Mouse (Mus musculus): Measurements from ENCODE around the gene Ptprm. TPM values are rescaled to one million over a fixed set of nuclear protein-coding genes. Genes with fewer than 3 reads are reported as not detected.

Ptprm gene
- polyA plus RNA-seq, 1 experiment from 2014 or later, result 17.7 TPM

DNA sequence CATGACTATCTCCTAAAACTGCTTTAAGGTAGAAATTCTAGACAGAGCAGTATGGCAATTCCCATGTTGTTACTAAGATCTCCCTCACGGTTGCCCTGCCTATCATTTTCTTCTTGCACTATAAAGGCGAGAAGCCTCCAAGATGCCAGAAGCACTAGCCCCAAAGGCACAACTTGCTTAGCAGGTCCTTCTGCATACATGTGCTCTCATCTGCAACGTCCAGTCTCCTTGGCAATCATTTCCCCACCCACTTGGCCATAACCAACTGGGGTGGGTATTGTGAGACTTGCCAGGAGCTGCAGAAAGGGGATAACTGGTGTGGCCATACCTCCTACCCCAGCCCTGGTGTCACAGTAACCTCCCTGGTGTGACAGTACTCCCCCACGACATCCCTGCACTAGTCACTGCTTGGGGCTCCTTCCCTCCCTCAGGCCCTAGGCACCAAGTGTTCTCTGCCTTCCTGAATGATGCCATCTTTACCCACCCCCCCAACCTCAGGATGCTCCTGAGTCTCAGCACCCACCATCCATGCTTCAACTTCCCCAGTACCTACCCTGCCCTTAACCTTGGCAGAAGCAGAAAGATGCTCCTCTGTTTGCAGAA, 108.9 kb downstream of the Ptprm start:
- Histone ChIP-seq H3K36me3 (no peaks in the 10 kb centered on the region), H3K4me3 (no peak overlapping the region), H3K27me3 (no peaks in the 10 kb centered on the region), H3K4me1 (peaks cover 14% of the 10 kb centered on the region), H3K27ac (no peak overlapping the region), H3K9ac (no peak overlapping the region), H3K9me3 (no peaks in the 10 kb centered on the region), H3K4me2 (no peak overlapping the region)
- 67% methylated on average over 4 of the region's 4 CpGs for WGBS
- ATAC-seq (ENCODE audit: insufficient number of reproducible peaks, low FRiP score, low TSS enrichment, low read depth), result no peak

DNA sequence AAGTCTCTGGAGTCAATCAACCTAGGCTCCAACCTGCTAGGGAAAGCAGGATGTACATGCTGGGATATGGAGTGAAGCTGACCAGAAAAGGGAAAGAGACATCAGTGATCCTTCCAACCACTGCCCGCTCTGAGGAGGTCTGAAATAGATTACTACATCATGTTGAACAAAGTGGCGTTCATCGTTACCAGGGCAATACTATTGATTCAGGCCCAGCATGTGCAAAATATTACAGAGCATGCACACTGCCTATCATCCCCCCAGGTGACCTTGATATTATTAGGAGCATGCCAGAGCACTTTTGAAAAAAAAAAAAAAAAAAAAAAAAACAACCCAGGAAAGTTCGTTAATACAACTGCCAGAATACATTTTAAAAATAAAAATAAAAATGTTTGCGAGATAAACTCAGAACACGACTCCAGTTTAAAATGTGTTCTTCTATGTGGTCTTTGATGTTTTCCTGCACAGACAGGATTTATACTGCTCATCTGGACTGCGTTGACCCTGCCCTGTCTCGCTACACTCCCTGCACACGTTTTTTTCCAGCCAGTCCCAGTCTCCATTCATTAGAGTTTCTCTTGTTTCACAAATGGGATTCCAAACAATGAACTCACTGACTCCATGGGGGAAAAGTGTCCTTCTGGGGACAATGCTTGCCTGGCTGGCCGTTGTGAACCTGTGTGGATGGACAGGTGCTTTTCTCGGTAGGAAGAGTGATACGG, 111.3 kb downstream of the Ptprm start:
- no peak overlapping the region for H3K9ac ChIP-seq
- WGBS, result 35% methylated on average over 12 of the region's 12 CpGs
- H3K4me3 ChIP-seq, result no peak overlapping the region
- no peaks in the 10 kb centered on the region for H3K9me3 ChIP-seq
- H3K4me2 ChIP-seq, result no peak overlapping the region
- no peaks in the 10 kb centered on the region for H3K27me3 ChIP-seq
- no peak overlapping the region for H3K27ac ChIP-seq
- H3K36me3 ChIP-seq, result no peaks in the 10 kb centered on the region
- ATAC-seq (ENCODE audit: insufficient number of reproducible peaks, low FRiP score, low TSS enrichment, low read depth), result no peak
- peaks cover 14% of the 10 kb centered on the region for H3K4me1 ChIP-seq

- no peaks in the 10 kb centered on the region for H3K27me3 ChIP-seq
- no peak overlapping the region for H3K9ac ChIP-seq
- H3K4me2 ChIP-seq, result no peak overlapping the region
- no peak overlapping the region for H3K27ac ChIP-seq
- no peaks in the 10 kb centered on the region for H3K9me3 ChIP-seq
- H3K4me3 ChIP-seq, result no peak overlapping the region
- H3K36me3 ChIP-seq, result no peaks in the 10 kb centered on the region
- H3K4me1 ChIP-seq, result peaks cover 21% of the 10 kb centered on the region
- WGBS, result 32% methylated on average over 10 of the region's 10 CpGs
- ATAC-seq (ENCODE audit: insufficient number of reproducible peaks, low FRiP score, low TSS enrichment, low read depth), result no peak
Observed at GRCm38 (mm10) chr17:67241951-67242773, 112.1 kb downstream of the Ptprm start.

DNA sequence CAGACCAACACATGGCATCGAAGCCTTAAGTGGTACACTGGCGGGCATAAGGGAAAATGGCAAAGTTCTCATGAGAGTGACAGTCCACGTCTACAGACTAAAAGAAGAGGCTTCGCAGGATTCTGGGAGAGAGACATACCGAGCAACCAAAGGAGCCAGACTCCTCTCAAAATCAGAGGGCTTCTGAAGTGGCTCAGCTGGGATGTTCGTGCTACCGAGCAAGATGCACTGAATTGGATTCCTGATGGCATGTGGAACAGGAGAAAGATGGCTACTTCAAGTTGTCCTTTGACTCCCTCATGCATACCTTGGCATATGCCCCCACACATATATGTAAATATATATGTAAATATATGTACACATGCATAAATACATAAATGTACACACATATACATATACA, 115.4 kb downstream of the Ptprm start:
- WGBS, result 91% methylated on average over 7 of the region's 7 CpGs
- Histone ChIP-seq H3K4me3 (no peak overlapping the region), H3K4me2 (no peak overlapping the region), H3K27me3 (no peaks in the 10 kb centered on the region), H3K27ac (no peak overlapping the region), H3K9me3 (no peaks in the 10 kb centered on the region), H3K9ac (no peak overlapping the region), H3K36me3 (no peaks in the 10 kb centered on the region), H3K4me1 (peaks cover 18% of the 10 kb centered on the region)
- ATAC-seq (ENCODE audit: insufficient number of reproducible peaks, low FRiP score, low TSS enrichment, low read depth), result no peak

- H3K4me1 ChIP-seq, result peaks cover 13% of the 10 kb centered on the region
- no peak overlapping the region for H3K9ac ChIP-seq
- no peaks in the 10 kb centered on the region for H3K9me3 ChIP-seq
- no peaks in the 10 kb centered on the region for H3K36me3 ChIP-seq
- H3K27me3 ChIP-seq, result no peaks in the 10 kb centered on the region
- 26% methylated on average over 10 of the region's 10 CpGs for WGBS
- H3K27ac ChIP-seq, result no peak overlapping the region
- ATAC-seq (ENCODE audit: insufficient number of reproducible peaks, low FRiP score, low TSS enrichment, low read depth), result no peak
- H3K4me2 ChIP-seq, result no peak overlapping the region
- no peak overlapping the region for H3K4me3 ChIP-seq
Observed at GRCm38 (mm10) chr17:67237407-67237806, 116.8 kb downstream of the Ptprm start.

DNA sequence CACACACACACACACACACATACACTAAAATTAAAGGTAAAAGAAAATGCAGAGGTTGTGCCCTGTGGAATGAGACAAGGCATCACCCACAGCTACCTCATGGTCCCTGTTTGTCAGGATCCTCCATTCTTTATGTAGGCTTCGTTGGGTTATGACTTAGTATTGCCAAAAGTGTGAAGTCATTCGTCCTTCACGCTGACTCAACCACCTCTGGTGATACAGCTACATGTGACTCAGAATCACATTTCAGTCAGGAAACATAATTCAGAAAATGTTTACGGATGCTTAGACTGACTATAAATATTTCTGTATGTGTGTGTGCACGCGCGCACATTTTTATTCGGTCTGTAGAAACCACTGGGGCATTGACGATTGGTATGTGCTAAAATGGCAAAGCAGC, 121.2 kb downstream of the Ptprm start:
- Histone ChIP-seq H3K9ac (no peak overlapping the region), H3K9me3 (no peaks in the 10 kb centered on the region), H3K36me3 (no peaks in the 10 kb centered on the region), H3K4me3 (no peak overlapping the region), H3K4me1 (0 out of 2 replicates have a peak, but pooled peaks cover 9% of the 10 kb centered on the region), H3K27ac (no peak overlapping the region), H3K27me3 (no peaks in the 10 kb centered on the region), H3K4me2 (no peak overlapping the region)
- no peak for ATAC-seq (ENCODE audit: insufficient number of reproducible peaks, low FRiP score, low TSS enrichment, low read depth)
- WGBS, result 77% methylated on average over 9 of the region's 9 CpGs

- H3K4me2 ChIP-seq, result no peak overlapping the region
- H3K4me3 ChIP-seq, result no peak overlapping the region
- no peak for ATAC-seq (ENCODE audit: insufficient number of reproducible peaks, low FRiP score, low TSS enrichment, low read depth)
- H3K27ac ChIP-seq, result no peak overlapping the region
- H3K4me1 ChIP-seq, result peaks cover 5% of the 10 kb centered on the region; the same call in 1 of the 2 replicates
- no peaks in the 10 kb centered on the region for H3K9me3 ChIP-seq
- no peak overlapping the region for H3K9ac ChIP-seq
- 28% methylated on average over 5 of the region's 5 CpGs for WGBS
- H3K36me3 ChIP-seq, result no peaks in the 10 kb centered on the region
- no peaks in the 10 kb centered on the region for H3K27me3 ChIP-seq
Observed at GRCm38 (mm10) chr17:67226991-67227390, 127.3 kb downstream of the Ptprm start.

DNA sequence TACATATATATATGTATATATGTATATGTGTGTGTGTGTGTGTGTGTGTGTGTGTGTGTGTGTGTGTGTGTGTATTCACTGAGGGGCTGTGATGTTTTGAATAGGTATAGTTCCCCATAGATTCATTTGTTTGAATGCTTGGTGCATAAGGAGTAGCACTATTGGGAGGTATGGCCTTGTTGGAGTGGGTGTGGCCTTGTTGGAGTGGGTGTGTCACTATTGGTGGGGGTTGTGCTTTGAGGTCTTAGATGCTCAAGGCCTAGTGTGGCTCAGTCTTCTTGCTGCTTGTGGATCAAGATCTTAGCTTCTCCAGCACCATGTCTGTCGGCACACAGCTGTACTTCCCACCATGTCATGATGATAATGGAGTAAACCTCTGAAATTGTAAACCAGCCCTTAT, 138.9 kb downstream of the Ptprm start:
- no peak overlapping the region for H3K9ac ChIP-seq
- no peak overlapping the region for H3K4me2 ChIP-seq
- H3K9me3 ChIP-seq, result no peaks in the 10 kb centered on the region
- H3K4me1 ChIP-seq, result peaks cover 4% of the 10 kb centered on the region; the same call in 1 of the 2 replicates
- no peaks in the 10 kb centered on the region for H3K27me3 ChIP-seq
- no peak overlapping the region for H3K4me3 ChIP-seq
- H3K27ac ChIP-seq, result no peak overlapping the region
- H3K36me3 ChIP-seq, result no peaks in the 10 kb centered on the region
- whole genome bisulfite sequencing, result 88% methylated on average over 1 of the region's 1 CpGs
- ATAC-seq (ENCODE audit: insufficient number of reproducible peaks, low FRiP score, low TSS enrichment, low read depth), result no peak

DNA sequence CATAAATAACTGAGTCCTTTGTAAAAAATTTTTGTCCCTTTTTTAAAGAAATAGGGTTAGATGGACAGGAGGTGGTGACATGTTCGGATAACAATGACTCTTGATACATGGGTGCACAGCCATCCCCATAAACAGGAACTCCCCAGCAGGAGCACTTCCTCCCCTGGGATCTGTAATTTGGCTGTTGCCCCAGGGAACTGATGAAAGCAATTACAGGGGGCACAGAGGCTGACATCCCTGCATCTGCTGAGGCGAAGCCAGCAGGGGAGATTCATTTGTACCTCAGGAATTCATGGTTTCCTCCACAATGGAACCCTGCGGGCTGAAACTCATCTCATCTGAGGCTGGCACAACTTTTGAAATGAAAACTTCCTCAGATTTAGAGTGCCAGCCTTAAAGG, 140.5 kb downstream of the Ptprm start:
- WGBS, result 20% methylated on average over 3 of the region's 3 CpGs
- no peaks in the 10 kb centered on the region for H3K36me3 ChIP-seq

DNA sequence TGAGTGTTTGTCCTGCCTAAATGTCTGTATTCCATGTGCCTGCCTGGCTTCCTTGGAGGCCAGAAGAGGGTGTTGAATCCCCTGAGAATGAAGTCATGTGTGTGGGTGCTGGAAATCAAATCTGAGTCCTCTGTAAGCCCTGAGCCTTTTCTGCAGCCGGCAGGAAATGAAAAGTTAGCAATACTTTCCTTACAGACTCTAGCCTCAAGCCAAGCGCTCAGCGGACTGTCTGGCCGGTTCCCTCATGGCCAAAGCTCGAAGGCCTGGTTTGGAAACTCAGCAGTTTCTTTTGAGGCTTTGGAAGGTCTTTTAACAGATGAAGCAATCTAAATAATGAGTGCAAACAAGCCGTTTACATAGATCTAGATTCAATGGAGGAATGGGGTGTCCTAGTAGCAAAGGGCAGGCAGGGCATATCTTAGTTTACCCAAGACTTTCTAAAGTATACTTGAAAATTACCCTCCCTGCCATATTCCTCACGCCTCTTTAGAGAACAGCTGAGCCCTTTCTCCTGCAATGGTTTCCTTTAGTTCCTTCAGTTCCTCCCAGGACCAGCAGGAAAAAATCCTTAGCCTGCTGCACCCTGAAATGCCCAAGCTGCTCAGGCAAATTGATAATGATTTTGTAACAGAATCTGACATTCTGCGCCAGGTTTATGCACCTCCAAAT, 144.4 kb downstream of the Ptprm start:
- H3K4me1 ChIP-seq, result peaks cover 15% of the 10 kb centered on the region
- H3K9ac ChIP-seq, result no peak overlapping the region
- no peaks in the 10 kb centered on the region for H3K9me3 ChIP-seq
- no peaks in the 10 kb centered on the region for H3K27me3 ChIP-seq
- H3K4me3 ChIP-seq, result no peak overlapping the region
- H3K36me3 ChIP-seq, result no peaks in the 10 kb centered on the region
- no peak overlapping the region for H3K4me2 ChIP-seq
- peak overlapping the region; percentile 57; the same call in 1 of the 2 replicates for H3K27ac ChIP-seq
- no peak for ATAC-seq (ENCODE audit: insufficient number of reproducible peaks, low FRiP score, low TSS enrichment, low read depth)
- 53% methylated on average over 8 of the region's 8 CpGs for WGBS

More for the DNA sequence above, 140.5 kb downstream of the Ptprm start:
- Histone ChIP-seq H3K27ac (no peak overlapping the region), H3K27me3 (no peaks in the 10 kb centered on the region), H3K4me2 (no peak overlapping the region), H3K9me3 (no peaks in the 10 kb centered on the region), H3K4me1 (peaks cover 13% of the 10 kb centered on the region), H3K9ac (no peak overlapping the region), H3K4me3 (no peak overlapping the region)
- no peak for ATAC-seq (ENCODE audit: insufficient number of reproducible peaks, low FRiP score, low TSS enrichment, low read depth)

GRCm38 (mm10) chr17:67208600-67208999, 145.7 kb downstream of the Ptprm start:
- Histone ChIP-seq H3K9ac (no peak overlapping the region), H3K27ac (no peak overlapping the region), H3K4me1 (peaks cover 11% of the 10 kb centered on the region), H3K27me3 (no peaks in the 10 kb centered on the region), H3K4me3 (no peak overlapping the region), H3K4me2 (no peak overlapping the region), H3K36me3 (no peaks in the 10 kb centered on the region), H3K9me3 (no peaks in the 10 kb centered on the region)
- ATAC-seq (ENCODE audit: insufficient number of reproducible peaks, low FRiP score, low TSS enrichment, low read depth), result no peak
- WGBS, result 58% methylated on average over 5 of the region's 5 CpGs
